Mouse (Mus musculus) ovary, postnatal 10 days (tissue): ENCODE measurements around the gene 1700013G24Rik.
A peak's percentile ranks its signal among the peaks of the same experiment; 100 is the strongest.
"Not testable (repeated sequence)": the region's sequence is repeated elsewhere in the genome, so short reads cannot be mapped to it uniquely, and the experiment has no call there.

Source experiments
- DNase-seq: peaks from one replicate; pipeline ENCODE4 v3.0.0; 2022; ENCODE audit warnings: low spot score

1700013G24Rik gene

GRCm38 (mm10) chr4:137453234-137453767 lies at the start of gene 1700013G24Rik:
1700013G24Rik (plus strand) TSS chr4:137453284.
- DNase-seq, result no peak

DNA sequence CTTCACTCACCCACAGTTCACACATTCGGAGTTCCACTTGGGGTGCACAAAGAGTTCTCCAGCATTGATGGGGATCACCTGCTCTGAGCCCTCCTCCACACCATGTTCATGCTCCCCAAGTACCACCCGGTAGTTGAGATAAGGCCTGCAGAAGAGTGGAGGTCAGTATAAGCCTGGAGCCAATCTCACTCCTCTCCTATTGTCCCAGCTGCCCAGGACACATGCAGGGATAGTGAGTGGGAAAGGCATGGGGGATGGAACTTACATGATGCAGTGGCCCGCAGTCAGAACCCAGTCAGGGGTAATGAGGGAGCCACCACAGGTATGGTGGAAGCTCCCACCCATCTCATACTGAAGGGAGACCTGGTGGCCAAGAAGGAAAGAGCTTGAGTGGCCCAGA lies 47.5 kb upstream of the 1700013G24Rik start:
- DNase-seq, result no peak

DNA sequence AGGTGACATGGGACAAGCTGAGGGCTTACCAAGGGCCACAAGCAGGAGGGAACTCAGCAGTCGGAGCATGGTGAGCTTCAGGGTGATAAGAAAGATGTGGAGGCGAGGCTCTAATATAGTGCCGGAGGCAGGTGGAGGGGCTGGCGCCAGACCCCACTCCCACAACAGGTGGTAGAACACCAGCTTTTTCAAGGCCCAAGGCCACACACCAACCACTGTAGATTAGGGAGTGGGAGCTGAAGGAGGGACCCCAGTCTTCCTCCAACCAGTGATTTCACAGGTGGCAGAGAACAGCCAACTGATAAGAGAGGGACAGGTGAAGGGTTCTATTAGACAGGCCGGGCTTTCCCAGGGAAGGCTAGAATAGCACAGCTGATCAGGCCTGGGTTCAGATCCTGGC lies 43.4 kb upstream of the 1700013G24Rik start, which contains the start of gene Cela3a:
TSS of gene Cela3a (minus strand) at position 101 of the 400 bp plus-strand sequence.
- DNase-seq, result no peak

- DNase-seq, result not testable (repeated sequence)
These were observed 40.8 kb upstream of the 1700013G24Rik start for GRCm38 (mm10) chr4:137412185-137412709.

DNA sequence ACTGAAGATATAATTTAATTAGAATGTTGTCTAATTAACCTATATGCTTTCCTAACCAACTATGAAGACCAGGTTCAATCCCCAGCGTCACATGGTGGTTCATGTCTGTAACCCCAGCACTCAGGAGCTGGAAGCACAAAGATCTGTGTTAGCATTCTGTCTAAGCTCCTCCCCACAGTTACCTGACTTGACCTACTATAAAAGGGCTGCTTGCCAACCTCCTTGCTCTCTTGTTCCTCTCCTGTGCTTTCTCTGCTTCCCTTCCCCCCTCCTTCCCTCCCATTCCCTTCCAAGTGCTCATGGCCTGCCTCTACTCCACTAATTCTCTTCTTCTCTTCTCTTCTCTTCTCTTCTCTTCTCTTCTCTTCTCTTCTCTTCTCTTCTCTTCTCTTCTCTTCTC lies 38.1 kb upstream of the 1700013G24Rik start:
- no peak for DNase-seq

- DNase-seq, result no peak
These were observed 35.1 kb upstream of the 1700013G24Rik start for GRCm38 (mm10) chr4:137417712-137418564.

- DNase-seq, result no peak
These were observed 22.6 kb upstream of the 1700013G24Rik start, which contains the start of gene Cela3b for GRCm38 (mm10) chr4:137430502-137430901. Cela3b (minus strand) TSS chr4:137430540.

GRCm38 (mm10) chr4:137432700-137433550 lies 20.2 kb upstream of the 1700013G24Rik start:
- DNase-seq, result not testable (repeated sequence)

DNA sequence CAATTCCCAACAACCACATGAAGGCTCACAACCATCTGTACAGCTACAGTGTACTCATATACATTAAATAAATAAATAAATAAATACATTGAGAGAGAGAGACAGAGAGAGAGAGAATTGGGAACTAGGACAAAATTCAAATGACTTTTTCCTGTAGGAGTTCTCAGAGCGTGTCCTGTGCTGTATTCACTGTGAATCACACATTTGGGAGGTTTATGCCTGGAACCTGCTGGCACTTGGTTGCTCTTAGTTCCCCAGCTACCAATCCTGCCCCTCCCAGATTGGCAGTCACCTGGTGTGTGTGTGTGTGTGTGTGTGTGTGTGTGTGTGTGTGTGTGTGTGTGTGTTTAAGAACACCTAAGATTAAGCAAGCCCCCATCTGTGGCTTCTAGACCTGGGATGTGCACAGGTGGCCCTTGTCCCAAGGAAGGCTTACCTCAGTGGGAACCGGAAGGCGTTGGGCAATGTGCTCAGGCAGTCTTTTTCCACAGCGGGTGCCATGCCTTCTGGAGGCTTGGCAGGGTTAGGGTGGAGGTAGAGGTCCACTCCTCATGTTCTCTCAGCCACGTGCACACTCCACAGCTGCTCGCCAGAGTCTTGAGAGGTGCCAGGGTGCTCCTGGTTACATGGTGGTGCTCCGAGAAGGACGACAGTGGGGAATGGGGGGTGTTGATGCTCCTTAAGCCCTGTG lies 16.0 kb upstream of the 1700013G24Rik start:
- no peak for DNase-seq

DNA sequence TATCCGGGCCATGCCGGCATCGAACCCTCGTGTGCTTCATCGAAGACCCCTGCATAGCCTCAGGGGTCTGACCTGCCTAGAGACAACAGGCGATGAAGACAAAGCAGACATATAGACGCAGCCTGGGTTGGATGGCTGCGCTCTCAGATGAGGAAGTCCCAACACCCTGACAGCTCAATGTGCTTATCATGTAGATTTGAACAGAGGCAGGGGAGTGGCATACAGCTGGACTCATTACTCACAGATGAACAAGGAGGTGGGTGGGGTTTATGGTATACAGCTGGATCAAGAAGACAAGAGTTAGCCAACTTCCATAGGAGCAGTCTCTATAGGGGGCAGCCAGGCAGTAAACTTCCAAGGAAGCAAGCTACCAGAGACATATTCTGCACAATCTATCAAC lies 14.2 kb upstream of the 1700013G24Rik start:
- no peak for DNase-seq

DNA sequence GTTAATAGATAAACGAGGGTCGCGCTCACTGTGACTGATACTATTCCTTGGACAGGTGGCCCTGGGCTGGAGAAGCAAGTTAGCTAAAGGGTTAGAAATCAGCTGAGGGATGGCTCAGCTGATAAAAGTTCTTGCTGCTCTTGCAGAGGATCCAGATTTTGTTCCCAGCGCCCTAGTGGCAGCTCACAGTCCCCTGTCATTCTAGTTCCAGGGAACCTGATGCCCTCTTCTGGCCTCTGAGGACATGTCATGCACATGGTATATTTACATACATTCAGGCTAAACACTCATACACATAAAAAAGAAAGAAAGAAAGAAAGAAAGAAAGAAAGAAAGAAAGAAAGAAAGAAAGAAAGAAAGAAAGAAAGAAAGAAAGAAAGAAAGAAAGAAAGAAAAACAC lies 11.8 kb upstream of the 1700013G24Rik start:
- no peak for DNase-seq

GRCm38 (mm10) chr4:137443625-137444024 lies 9.5 kb upstream of the 1700013G24Rik start:
- peak; percentile 72 for DNase-seq

DNA sequence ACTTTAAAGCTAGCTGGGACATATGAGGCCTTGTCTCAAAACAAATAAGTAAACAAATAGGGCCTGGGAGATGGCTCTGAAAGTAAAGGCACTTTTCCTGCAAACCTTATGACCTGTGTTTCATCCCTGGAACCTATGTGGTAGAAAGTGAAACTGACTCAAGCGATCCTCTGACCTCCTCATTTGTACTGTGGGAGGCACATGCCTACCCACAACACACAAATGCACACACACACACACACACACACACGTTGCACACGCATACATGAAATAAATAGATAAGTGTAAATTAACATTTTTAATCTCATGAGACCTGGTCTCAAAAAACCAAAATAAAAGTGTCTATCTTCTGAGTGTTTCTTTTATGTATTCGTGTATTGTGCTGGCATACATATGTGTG lies 7.2 kb upstream of the 1700013G24Rik start:
- DNase-seq, result no peak

DNA sequence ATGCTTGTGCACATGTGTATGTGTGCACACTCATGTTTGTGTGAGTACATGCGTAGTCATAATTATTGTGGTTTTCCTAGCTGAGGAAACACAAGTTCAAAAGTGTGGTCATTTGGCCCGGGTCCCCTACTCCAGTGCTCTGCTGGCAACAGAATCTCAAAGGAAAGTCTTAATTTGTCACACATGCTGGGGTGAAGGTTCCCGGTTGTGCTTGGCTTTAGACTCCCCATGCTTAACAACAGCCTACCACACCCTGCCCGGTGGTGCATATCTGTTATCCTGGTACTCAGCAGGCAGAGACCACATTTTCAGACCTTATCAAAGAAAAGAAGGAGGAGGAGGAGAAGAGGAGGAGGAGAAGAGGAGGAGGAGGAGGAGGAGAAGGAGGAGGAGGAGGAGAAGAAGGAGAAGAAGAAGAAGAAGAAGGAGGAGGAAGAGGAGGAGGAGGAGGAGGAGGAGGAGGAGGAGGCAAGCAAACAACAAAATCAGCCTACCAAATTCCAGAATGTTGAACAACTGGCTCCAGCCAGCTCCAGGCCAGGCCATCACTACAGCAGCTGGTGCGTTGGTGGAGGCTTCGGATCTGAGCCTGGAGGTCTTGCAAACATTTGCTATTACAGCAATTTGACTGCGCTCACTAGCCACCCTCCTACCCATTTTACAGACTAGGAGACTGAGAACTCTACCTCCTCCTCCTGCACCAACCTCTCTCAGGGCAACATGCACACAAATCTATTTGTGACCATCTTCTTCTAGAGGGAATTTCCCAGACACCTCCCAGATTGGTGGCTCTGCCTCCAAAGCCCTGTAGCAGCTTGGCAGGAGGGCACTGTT lies 5.5 kb upstream of the 1700013G24Rik start:
- DNase-seq, result no peak

- no peak for DNase-seq
These were observed 4.9 kb upstream of the 1700013G24Rik start for GRCm38 (mm10) chr4:137448197-137448596.

- no peak for DNase-seq
These were observed 4.4 kb upstream of the 1700013G24Rik start for GRCm38 (mm10) chr4:137448641-137449040.

- DNase-seq, result no peak
These were observed 4.0 kb upstream of the 1700013G24Rik start for GRCm38 (mm10) chr4:137449132-137449531.

- DNase-seq, result no peak
These were observed 3.4 kb upstream of the 1700013G24Rik start for GRCm38 (mm10) chr4:137449715-137450114.

DNA sequence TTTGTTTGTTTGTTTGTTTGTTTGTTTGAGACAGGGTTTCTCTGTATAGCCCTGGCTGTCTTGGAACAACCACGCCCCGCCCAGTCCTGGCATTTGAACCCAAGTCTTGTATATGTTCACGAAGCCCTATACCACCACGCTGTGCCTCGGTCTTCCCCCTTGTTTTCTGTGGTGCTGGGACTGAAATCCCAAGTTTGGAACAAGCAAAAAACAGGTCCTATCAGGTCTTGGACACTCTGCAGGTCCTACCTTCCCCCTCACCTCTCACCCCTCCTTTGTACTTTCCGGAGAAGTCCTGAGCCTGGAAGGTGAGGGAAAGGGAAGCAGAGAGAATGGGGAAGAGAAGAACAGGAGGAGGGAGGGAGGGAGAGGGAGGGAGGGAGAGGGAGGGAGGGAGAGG lies 894 bp upstream of the 1700013G24Rik start:
- DNase-seq, result no peak

DNA sequence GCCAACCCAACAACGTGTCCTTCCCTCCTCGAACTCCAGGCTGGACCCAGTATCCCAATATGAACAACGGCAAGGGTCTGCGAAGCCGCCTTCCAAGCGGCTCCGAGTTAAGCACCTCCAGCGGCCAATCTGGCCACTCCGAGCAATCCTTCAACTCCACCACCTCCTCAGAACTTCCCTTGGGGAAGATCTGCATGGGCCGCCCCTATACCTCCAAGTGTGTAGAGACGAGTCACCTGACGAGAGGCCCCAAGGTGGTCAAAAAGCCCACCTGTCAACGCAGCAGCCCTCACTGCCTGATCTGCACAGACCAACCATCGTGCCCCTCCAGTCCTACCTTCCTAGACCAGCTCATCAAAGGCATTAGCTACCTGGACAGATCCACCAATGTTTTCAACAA lies 1.5 kb downstream of the 1700013G24Rik start:
- no peak for DNase-seq

DNA sequence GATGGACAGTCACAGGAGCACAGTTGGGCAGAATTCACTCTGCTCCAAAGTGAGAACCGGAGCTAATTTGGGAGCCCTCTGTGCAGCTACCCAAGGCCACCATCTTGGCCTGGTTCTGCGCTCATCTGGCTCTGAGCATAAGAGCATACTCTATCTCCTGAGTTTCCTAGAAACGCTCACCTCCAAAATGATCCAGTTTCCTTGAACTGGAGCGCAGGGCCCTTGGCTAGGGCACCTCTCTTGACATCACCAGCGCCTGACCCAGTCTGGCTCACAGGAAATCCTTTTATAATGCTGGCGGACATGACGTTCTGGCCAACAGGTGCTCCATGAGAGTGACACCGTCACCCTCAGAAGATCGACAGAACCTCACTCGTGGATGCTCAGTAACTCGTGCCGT lies 3.5 kb downstream of the 1700013G24Rik start:
- DNase-seq, result no peak
